Mouse (Mus musculus) adrenal gland, postnatal 25 days (tissue): ENCODE measurements around the gene Irf1. TPM values are rescaled to one million over a fixed set of nuclear protein-coding genes. Genes with fewer than 3 reads are reported as not detected.
A peak's percentile ranks its signal among the peaks of the same experiment; 100 is the strongest.

Experiments used
- DNase-seq: peaks from one replicate; pipeline ENCODE4 v3.0.0; 2021; ENCODE audit warnings: mixed read lengths
- total RNA-seq: library from RNA; stranded (reverse); gene quantifications from 2 replicates; pipeline ENCODE4 v1.2.3, GENCODE M21; 2021

Gene Irf1
- total RNA-seq, 1 experiment from 2014 or later: 33.8 TPM

GRCm38 (mm10) chr11:53761284-53761683 is 8.5 kb upstream of the Irf1 start:
- peak; percentile 52 for DNase-seq

GRCm38 (mm10) chr11:53761822-53762221 is 8.0 kb upstream of the Irf1 start:
- peak; percentile 92 for DNase-seq

- no peak for DNase-seq
Measured at GRCm38 (mm10) chr11:53762426-53762825, 7.4 kb upstream of the Irf1 start.

GRCm38 (mm10) chr11:53762827-53763495 is 6.9 kb upstream of the Irf1 start:
- DNase-seq: peak; percentile 90

GRCm38 (mm10) chr11:53763496-53764140 is 6.2 kb upstream of the Irf1 start:
- peak; percentile 91 for DNase-seq

GRCm38 (mm10) chr11:53764581-53764980 is 5.2 kb upstream of the Irf1 start:
- DNase-seq: no peak

GRCm38 (mm10) chr11:53768422-53769184 is 1.2 kb upstream of the Irf1 start:
- DNase-seq: no peak

- DNase-seq: no peak
Measured at GRCm38 (mm10) chr11:53769185-53769576, 633 bp upstream of the Irf1 start.

GRCm38 (mm10) chr11:53770125-53770791 is 444 bp downstream of the Irf1 start:
- peak; percentile 83 for DNase-seq

GRCm38 (mm10) chr11:53771001-53771744 is 1.4 kb downstream of the Irf1 start:
- DNase-seq: no peak

- DNase-seq: no peak
Measured at GRCm38 (mm10) chr11:53772536-53772935, 2.7 kb downstream of the Irf1 start.

- DNase-seq: no peak
Measured at GRCm38 (mm10) chr11:53773087-53773486, 3.3 kb downstream of the Irf1 start, which contains the start of gene Gm17334. Gene Gm17334, minus strand, starts transcription at chr11:53773187.

GRCm38 (mm10) chr11:53773641-53774360 is 4.0 kb downstream of the Irf1 start:
- no peak for DNase-seq

GRCm38 (mm10) chr11:53774659-53775255 is 4.9 kb downstream of the Irf1 start:
- DNase-seq: no peak

- no peak for DNase-seq
Measured at GRCm38 (mm10) chr11:53777736-53778135, 7.9 kb downstream of the Irf1 start.

GRCm38 (mm10) chr11:53778455-53778854 is 8.6 kb downstream of the Irf1 start:
- no peak for DNase-seq

- no peak for DNase-seq
Measured at GRCm38 (mm10) chr11:53779808-53780207, 10.0 kb downstream of the Irf1 start.

- no peak for DNase-seq
Measured at GRCm38 (mm10) chr11:53780262-53780661, 10.4 kb downstream of the Irf1 start.

GRCm38 (mm10) chr11:53781201-53781775 is 11.5 kb downstream of the Irf1 start:
- DNase-seq: no peak

GRCm38 (mm10) chr11:53781964-53782363 is 12.2 kb downstream of the Irf1 start:
- no peak for DNase-seq
